Mouse (Mus musculus): ENCODE measurements around the gene Chd6. TPM values are rescaled to one million over a fixed set of nuclear protein-coding genes. Genes with fewer than 3 reads are reported as not detected.
A peak's percentile ranks its signal among the peaks of the same experiment; 100 is the strongest.

Gene Chd6
- polyA plus RNA-seq, 1 experiment from 2014 or later: 32.4 TPM

DNA sequence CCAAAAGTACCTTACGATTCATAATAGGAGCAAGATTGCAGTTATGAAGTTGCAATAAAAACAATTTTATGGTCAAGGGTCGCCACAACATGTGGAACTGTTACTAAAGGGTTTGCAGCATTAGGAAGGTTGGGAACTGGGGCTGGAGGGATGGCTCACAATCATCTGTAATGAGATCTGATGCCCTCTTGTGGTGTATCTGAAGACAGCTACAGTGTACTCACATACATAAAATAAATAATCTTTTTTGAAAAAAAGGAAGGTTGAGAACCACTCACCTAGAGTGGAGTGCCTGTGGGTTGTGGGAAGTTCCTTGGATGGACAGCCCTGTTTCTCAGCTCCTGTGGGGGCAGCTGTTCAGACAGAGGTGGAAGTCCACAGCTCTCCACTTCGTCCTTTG lies 166.4 kb downstream of the Chd6 start:
- Histone ChIP-seq H3K27ac (ENCODE audit: low read depth, low read length) (no peak overlapping the region), H3K4me3 (ENCODE audit: low read depth, low read length) (no peak overlapping the region), H3K4me1 (ENCODE audit: control insufficient read depth, insufficient read depth, low read length) (no peaks in the 10 kb centered on the region), H3K9me3 (ENCODE audit: control insufficient read depth, low read length) (no peaks in the 10 kb centered on the region), H3K9ac (ENCODE audit: low read length) (no peak overlapping the region), H3K4me2 (ENCODE audit: low read depth) (no peak overlapping the region), H3K36me3 (ENCODE audit: control insufficient read depth, insufficient read depth, low read length) (no peaks in the 10 kb centered on the region), H3K27me3 (ENCODE audit: control insufficient read depth, insufficient read depth, low read length) (no peaks in the 10 kb centered on the region)
- DNase-seq (ENCODE audit: low spot score): no peak
- no peak for ATAC-seq (ENCODE audit: insufficient read depth, low FRiP score, low TSS enrichment)
- 63% methylated on average over 3 of the region's 3 CpGs for WGBS

DNA sequence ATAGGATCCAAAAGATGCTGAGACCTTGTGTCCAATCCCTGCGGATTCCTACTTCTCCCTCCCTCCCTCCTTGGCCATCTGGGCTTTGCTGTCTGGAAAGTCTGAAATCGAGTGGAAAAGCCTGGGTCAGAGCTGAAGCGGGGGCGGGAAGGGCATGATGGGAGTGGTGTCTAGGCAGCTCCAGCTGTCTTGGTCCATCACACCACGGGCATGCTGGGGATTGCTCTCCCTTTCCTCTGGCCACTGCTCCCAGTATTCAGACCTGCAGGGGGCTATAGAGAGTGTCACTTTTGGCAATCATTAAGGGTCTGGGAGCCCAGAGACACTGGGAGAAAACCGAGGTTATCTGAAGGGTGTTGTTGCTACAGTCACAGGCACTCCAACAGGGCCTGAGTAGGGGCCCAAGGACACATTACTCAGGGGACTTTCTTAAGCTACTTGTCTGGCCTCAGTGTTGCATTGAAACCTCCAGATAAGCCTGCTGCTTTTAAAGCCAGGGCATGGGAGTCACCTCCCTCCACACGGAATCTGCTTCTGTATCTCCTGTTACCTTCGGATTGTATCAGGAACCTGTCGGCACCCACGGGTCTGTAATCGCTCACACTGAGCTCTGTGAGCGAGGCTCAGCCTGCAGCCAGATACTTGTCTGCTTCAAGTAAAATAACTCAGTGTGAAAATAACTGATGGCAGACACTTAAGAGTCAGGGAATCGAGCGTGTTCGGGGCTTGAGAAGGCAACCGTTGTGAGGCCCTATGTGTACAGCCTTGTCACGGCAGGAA lies 167.8 kb downstream of the Chd6 start:
- no peaks in the 10 kb centered on the region for H3K27me3 ChIP-seq (ENCODE audit: control insufficient read depth, insufficient read depth, low read length)
- DNase-seq (ENCODE audit: low spot score): peak; percentile 36
- ATAC-seq (ENCODE audit: insufficient read depth, low FRiP score, low TSS enrichment): no peak

DNA sequence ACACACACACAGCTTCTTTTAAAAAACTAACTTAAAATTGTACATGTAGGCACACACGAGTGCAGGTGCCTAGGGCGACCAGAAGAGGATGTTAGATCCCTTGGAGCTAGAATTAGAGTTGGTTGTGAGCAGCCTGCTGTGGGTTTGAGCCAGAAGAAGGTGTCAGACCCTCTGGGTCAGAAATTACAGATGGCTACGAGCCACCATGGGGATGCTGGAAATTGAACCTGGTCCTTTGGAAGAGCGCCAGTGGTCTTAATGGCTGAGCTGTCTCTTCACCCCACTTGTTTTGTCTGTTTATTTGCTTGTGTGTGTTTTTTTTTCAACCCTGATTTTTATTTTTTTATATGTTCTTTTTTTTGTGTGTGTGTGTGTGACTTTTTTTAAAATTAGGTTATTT lies 174.4 kb downstream of the Chd6 start:
- 84% methylated on average over 4 of the region's 4 CpGs for WGBS
- no peak overlapping the region for H3K27ac ChIP-seq (ENCODE audit: low read depth, low read length)
- DNase-seq (ENCODE audit: low spot score) (no peak), ATAC-seq (ENCODE audit: insufficient read depth, low FRiP score, low TSS enrichment) (no peak)
- no peaks in the 10 kb centered on the region for H3K36me3 ChIP-seq (ENCODE audit: control insufficient read depth, insufficient read depth, low read length)
- no peaks in the 10 kb centered on the region for H3K9me3 ChIP-seq (ENCODE audit: control insufficient read depth, low read length)
- H3K4me2 ChIP-seq (ENCODE audit: low read depth): no peak overlapping the region
- no peaks in the 10 kb centered on the region for H3K4me1 ChIP-seq (ENCODE audit: control insufficient read depth, insufficient read depth, low read length)
- H3K9ac ChIP-seq (ENCODE audit: low read length): no peak overlapping the region
- H3K4me3 ChIP-seq (ENCODE audit: low read depth, low read length): no peak overlapping the region
- no peaks in the 10 kb centered on the region for H3K27me3 ChIP-seq (ENCODE audit: control insufficient read depth, insufficient read depth, low read length)

More for the DNA sequence above, 167.8 kb downstream of the Chd6 start:
- no peaks in the 10 kb centered on the region for H3K36me3 ChIP-seq (ENCODE audit: control insufficient read depth, insufficient read depth, low read length)
- no peak overlapping the region for H3K9ac ChIP-seq (ENCODE audit: low read length)
- H3K9me3 ChIP-seq (ENCODE audit: control insufficient read depth, low read length): no peaks in the 10 kb centered on the region
- H3K4me2 ChIP-seq (ENCODE audit: low read depth): no peak overlapping the region
- no peak overlapping the region for H3K4me3 ChIP-seq (ENCODE audit: low read depth, low read length)
- no peak overlapping the region for H3K27ac ChIP-seq (ENCODE audit: low read depth, low read length)
- no peaks in the 10 kb centered on the region for H3K4me1 ChIP-seq (ENCODE audit: control insufficient read depth, insufficient read depth, low read length)
- WGBS: 74% methylated on average over 17 of the region's 17 CpGs

DNA sequence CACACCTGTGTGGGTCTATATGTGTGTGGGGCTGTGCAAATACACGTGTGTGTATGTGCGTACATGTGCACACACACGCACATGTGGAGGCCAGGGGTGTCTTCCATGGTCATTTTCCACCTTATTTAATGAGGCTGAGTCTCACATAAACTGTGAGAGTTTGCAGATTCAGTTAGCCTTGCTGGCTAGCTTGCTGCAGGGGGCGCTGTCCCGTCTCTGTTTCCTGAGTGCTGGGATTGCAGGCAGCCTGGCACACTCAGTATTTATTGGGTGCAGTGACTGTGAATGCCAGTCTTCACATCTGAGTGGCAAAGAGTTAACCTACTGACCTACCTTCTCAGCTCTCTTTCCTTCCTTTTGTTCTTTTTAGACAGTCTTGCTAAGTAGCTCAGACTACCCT lies 175.0 kb downstream of the Chd6 start:
- H3K9ac ChIP-seq (ENCODE audit: low read length): no peak overlapping the region
- no peaks in the 10 kb centered on the region for H3K4me1 ChIP-seq (ENCODE audit: control insufficient read depth, insufficient read depth, low read length)
- no peak overlapping the region for H3K27ac ChIP-seq (ENCODE audit: low read depth, low read length)
- no peak for ATAC-seq (ENCODE audit: insufficient read depth, low FRiP score, low TSS enrichment)
- H3K36me3 ChIP-seq (ENCODE audit: control insufficient read depth, insufficient read depth, low read length): no peaks in the 10 kb centered on the region
- no peak for DNase-seq (ENCODE audit: low spot score)
- H3K9me3 ChIP-seq (ENCODE audit: control insufficient read depth, low read length): no peaks in the 10 kb centered on the region
- 66% methylated on average over 5 of the region's 5 CpGs for WGBS
- no peaks in the 10 kb centered on the region for H3K27me3 ChIP-seq (ENCODE audit: control insufficient read depth, insufficient read depth, low read length)
- H3K4me3 ChIP-seq (ENCODE audit: low read depth, low read length): no peak overlapping the region
- H3K4me2 ChIP-seq (ENCODE audit: low read depth): no peak overlapping the region

DNA sequence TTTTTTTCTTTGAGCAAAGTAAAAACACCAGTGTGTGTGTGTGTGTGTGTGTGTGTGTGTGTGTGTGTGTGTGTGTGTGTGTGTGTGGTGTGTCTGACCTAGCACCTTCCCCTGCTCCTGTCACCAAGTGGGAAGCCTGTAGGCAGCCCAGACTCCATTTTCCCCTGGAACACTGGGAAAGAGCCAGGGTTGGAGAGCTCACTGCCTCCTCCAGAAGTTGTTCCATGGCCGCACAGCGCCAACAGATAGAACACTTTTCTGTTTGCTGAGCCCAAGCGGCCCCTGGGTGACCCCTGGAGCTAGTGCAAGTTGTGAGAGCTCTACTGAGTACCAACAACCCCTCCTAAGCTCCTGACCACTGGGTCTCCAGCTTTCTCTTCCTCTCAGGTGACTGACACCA lies 175.9 kb downstream of the Chd6 start:
- Histone ChIP-seq H3K9ac (ENCODE audit: low read length) (no peak overlapping the region), H3K36me3 (ENCODE audit: control insufficient read depth, insufficient read depth, low read length) (no peaks in the 10 kb centered on the region), H3K27me3 (ENCODE audit: control insufficient read depth, insufficient read depth, low read length) (no peaks in the 10 kb centered on the region), H3K9me3 (ENCODE audit: control insufficient read depth, low read length) (no peaks in the 10 kb centered on the region), H3K4me3 (ENCODE audit: low read depth, low read length) (no peak overlapping the region), H3K4me2 (ENCODE audit: low read depth) (no peak overlapping the region), H3K27ac (ENCODE audit: low read depth, low read length) (no peak overlapping the region), H3K4me1 (ENCODE audit: control insufficient read depth, insufficient read depth, low read length) (no peaks in the 10 kb centered on the region)
- 75% methylated on average over 3 of the region's 3 CpGs for whole genome bisulfite sequencing
- DNase-seq (ENCODE audit: low spot score) (no peak), ATAC-seq (ENCODE audit: insufficient read depth, low FRiP score, low TSS enrichment) (no peak)

DNA sequence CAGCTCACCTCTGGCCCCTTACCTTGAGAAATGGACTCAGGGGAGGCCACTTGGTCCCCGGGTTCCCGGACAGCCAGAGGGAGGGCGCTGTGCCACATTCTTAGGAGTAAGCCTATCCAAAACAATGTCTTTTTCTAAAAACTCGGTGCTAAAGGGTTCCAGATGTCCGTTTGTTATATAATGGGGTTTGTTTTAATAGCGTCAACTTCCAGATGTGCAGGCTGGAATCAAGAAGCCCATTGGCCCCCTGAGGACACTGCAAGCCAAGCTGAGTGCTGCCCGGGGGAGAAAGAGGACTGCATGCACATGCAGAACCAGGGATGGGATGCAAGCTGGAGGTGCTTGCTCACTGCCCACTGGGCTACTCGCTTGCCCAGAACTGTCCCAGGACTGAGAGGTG lies 176.6 kb downstream of the Chd6 start:
- H3K36me3 ChIP-seq (ENCODE audit: control insufficient read depth, insufficient read depth, low read length): no peaks in the 10 kb centered on the region
- no peaks in the 10 kb centered on the region for H3K4me1 ChIP-seq (ENCODE audit: control insufficient read depth, insufficient read depth, low read length)
- no peaks in the 10 kb centered on the region for H3K27me3 ChIP-seq (ENCODE audit: control insufficient read depth, insufficient read depth, low read length)
- H3K9me3 ChIP-seq (ENCODE audit: control insufficient read depth, low read length): no peaks in the 10 kb centered on the region
- H3K4me2 ChIP-seq (ENCODE audit: low read depth): no peak overlapping the region
- H3K27ac ChIP-seq (ENCODE audit: low read depth, low read length): no peak overlapping the region
- DNase-seq (ENCODE audit: low spot score): no peak
- ATAC-seq (ENCODE audit: insufficient read depth, low FRiP score, low TSS enrichment): no peak
- H3K4me3 ChIP-seq (ENCODE audit: low read depth, low read length): no peak overlapping the region
- H3K9ac ChIP-seq (ENCODE audit: low read length): no peak overlapping the region
- WGBS: 59% methylated on average over 8 of the region's 8 CpGs

DNA sequence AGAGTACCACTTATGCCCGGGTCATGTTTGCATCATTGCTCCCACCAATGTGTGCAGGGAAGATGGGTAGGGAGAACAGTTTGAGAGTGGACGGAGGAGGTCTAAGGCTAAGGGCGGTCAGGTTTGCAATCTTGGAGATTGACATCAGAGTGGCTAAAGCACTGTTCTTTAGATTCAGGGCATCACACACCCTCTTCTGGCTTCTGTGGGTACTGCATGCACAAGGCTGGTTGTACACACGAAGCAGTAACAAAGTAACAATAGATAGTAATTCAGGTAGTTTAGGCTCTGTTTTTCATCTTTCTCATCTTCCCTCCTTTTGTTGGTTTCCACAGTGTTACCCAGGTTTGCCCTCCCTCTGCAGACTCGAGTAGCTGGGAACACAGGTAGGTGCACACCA lies 177.5 kb downstream of the Chd6 start:
- no peak overlapping the region for H3K4me2 ChIP-seq (ENCODE audit: low read depth)
- no peak overlapping the region for H3K4me3 ChIP-seq (ENCODE audit: low read depth, low read length)
- H3K9me3 ChIP-seq (ENCODE audit: control insufficient read depth, low read length): no peaks in the 10 kb centered on the region
- ATAC-seq (ENCODE audit: insufficient read depth, low FRiP score, low TSS enrichment) (no peak), DNase-seq (ENCODE audit: low spot score) (no peak)
- H3K4me1 ChIP-seq (ENCODE audit: control insufficient read depth, insufficient read depth, low read length): no peaks in the 10 kb centered on the region
- no peaks in the 10 kb centered on the region for H3K27me3 ChIP-seq (ENCODE audit: control insufficient read depth, insufficient read depth, low read length)
- H3K27ac ChIP-seq (ENCODE audit: low read depth, low read length): no peak overlapping the region
- H3K9ac ChIP-seq (ENCODE audit: low read length): no peak overlapping the region
- 89% methylated on average over 5 of the region's 5 CpGs for WGBS
- H3K36me3 ChIP-seq (ENCODE audit: control insufficient read depth, insufficient read depth, low read length): no peaks in the 10 kb centered on the region

DNA sequence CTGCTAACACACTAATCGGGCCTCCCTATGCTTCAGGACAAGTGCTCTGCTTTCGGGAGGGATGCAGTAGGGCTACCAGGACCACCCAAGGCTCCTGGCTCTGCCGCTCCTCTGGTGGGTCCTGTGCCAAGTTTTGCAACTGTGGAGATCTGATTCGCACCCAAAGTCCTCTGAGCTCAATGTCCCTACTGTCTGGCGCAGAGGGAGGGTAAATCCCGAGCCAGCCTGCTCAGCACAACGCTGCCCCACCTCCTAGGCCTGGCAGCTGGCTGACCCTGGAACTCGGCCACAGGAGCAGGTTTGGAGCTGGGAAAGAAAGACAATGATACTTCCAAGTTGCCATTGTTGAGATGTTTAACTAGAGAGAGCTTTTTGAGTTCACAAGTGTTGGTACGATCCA lies 183.7 kb downstream of the Chd6 start:
- DNase-seq (ENCODE audit: low spot score): no peak

DNA sequence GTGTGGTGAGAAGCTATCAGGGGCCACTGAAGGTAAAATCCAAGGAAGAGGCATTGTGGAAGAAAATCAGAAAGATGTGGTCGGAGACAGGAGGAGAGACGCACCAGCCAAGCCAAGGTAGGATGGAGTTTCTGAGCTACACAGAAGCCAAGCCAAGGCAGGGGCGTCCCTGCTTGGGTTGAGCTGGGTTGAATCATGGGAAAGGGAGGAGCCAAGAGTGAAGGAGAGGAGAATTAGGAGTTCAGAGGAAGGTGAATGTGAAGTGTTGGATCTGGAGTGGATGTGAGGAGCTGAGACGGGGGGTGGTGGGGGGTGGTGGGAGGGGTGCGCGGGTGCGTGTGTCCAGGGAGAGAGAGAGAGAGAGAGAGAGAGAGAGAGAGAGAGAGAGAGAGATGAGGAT lies 187.6 kb downstream of the Chd6 start:
- Histone ChIP-seq H3K9me3 (ENCODE audit: control insufficient read depth, low read length) (no peaks in the 10 kb centered on the region), H3K9ac (ENCODE audit: low read length) (no peak overlapping the region), H3K36me3 (ENCODE audit: control insufficient read depth, insufficient read depth, low read length) (no peaks in the 10 kb centered on the region), H3K27ac (ENCODE audit: low read depth, low read length) (no peak overlapping the region), H3K4me3 (ENCODE audit: low read depth, low read length) (no peak overlapping the region), H3K4me1 (ENCODE audit: control insufficient read depth, insufficient read depth, low read length) (no peaks in the 10 kb centered on the region), H3K4me2 (ENCODE audit: low read depth) (no peak overlapping the region), H3K27me3 (ENCODE audit: control insufficient read depth, insufficient read depth, low read length) (no peaks in the 10 kb centered on the region)
- 68% methylated on average over 5 of the region's 7 CpGs for whole genome bisulfite sequencing
- ATAC-seq (ENCODE audit: insufficient read depth, low FRiP score, low TSS enrichment): no peak
- no peak for DNase-seq (ENCODE audit: low spot score)

More for the DNA sequence above, 183.7 kb downstream of the Chd6 start:
- no peaks in the 10 kb centered on the region for H3K27me3 ChIP-seq (ENCODE audit: control insufficient read depth, insufficient read depth, low read length)
- WGBS: 88% methylated on average over 9 of the region's 9 CpGs
- no peaks in the 10 kb centered on the region for H3K36me3 ChIP-seq (ENCODE audit: control insufficient read depth, insufficient read depth, low read length)
- H3K27ac ChIP-seq (ENCODE audit: low read depth, low read length): no peak overlapping the region
- no peaks in the 10 kb centered on the region for H3K4me1 ChIP-seq (ENCODE audit: control insufficient read depth, insufficient read depth, low read length)
- H3K9ac ChIP-seq (ENCODE audit: low read length): no peak overlapping the region
- H3K4me2 ChIP-seq (ENCODE audit: low read depth): no peak overlapping the region
- no peak overlapping the region for H3K4me3 ChIP-seq (ENCODE audit: low read depth, low read length)
- ATAC-seq (ENCODE audit: insufficient read depth, low FRiP score, low TSS enrichment): no peak
- no peaks in the 10 kb centered on the region for H3K9me3 ChIP-seq (ENCODE audit: control insufficient read depth, low read length)

Measured in neural tube, embryonic 11.5 days (tissue).